Mouse (Mus musculus): ENCODE data around the gene Lrp3.
"Not testable (repeated sequence)": the region's sequence is repeated elsewhere in the genome, so short reads cannot be mapped to it uniquely, and the experiment has no call there.

Gene Lrp3

DNA sequence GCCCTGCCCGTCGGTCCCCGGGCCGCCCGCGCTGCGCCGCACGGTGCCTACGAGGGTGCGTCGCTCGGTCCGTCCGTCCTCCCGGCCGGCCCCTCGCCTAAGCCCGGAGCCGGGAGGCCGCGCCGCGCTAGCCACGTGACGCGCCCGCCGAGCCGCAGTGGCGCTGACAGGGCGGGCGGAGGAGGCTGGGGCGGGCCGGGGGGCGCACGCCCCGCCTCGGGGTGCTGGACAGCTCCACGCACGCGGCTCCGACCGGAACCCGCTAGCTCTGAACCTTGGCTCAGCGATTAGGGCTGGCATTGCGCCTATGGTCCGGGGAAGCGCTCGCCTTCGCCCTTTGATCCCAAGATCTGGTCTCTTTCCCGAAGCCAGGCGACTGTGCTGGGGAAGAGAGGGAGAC lies at the start of gene Lrp3:
Gene Lrp3, minus strand, starts transcription at position 274 of the 400 bp plus-strand sequence.
- DNase-seq: peak; percentile 78 to 86

DNA sequence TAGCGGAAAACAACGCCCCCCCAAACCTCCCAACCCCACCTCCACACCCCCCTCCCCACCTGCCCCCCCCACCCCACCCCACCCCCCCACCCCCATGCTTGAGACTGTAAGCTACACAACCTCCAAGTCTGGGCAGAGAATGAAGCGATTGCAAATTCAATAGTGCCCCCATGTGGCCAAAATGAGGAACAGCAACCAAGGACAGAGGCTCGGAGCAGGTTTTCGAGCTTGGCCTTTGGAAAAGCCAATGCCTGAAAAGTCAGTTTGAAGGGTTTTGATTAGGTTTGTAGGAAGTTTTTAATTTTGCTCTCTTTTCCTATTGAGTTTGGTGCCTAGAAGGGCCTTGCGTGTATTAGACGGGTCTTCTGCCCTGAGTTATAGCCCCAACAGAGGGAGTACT lies 49.4 kb upstream of the Lrp3 start:
- peak; percentile 57 to 60 for DNase-seq

DNA sequence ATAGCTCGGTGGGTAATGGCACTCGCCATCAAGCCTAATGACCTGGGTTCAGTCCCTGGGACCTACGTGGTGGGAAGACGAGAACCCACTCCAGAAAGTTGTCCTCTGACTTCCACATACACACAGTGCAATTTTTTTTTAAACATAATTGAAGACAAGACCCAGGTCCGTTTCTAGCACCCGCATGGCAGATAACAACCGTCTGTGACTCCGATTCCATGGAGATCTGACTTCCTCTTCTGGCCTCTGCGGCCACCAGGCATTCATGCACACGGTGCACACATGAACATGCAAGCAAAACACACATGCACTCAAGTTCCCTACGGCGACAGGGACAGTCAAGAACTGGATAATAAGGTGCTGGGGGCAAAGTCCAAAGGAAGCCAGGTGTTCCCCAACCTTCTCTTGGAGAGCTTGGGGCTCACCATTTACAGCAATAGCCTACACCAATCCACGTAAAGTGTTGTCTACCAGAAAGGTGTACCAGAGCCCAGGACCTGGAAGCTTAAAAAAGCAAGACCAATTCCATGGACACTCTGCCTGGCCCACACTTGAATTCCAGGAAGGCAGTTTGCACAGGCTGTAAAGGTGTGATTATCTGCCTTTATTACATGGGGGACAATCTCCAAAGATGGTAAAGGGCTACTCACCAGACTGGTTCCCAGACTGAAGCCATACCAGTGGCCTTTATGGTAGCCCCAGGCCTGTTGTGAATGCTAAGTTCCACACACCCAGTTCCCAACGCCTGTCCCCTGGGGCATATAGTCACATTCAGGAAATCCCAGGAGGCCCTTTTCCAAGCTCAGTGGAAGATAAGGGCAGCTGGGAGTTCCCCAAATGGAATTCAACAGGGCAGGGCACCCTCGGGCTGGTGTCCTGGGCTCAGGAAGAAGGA lies 48.5 kb upstream of the Lrp3 start:
- DNase-seq: no peak

DNA sequence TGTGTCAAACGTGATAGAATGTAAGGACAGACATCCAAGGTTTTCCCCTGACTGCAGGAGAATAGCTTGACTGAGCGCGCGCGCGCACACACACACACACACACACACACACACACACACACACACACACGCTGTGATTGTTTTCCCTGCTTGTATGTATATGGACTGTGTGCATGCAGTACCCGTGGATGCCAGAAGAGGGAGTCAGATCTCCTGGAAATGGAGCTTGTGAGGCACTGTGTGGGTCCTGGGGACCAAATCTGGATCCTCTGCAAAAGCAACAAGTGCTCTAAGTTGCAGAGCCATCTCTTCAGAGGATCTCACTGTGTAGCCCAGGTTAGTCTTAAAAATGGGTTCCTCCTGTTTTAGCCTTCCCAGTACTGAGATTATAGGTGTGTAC lies 44.1 kb upstream of the Lrp3 start:
- DNase-seq: no peak

DNA sequence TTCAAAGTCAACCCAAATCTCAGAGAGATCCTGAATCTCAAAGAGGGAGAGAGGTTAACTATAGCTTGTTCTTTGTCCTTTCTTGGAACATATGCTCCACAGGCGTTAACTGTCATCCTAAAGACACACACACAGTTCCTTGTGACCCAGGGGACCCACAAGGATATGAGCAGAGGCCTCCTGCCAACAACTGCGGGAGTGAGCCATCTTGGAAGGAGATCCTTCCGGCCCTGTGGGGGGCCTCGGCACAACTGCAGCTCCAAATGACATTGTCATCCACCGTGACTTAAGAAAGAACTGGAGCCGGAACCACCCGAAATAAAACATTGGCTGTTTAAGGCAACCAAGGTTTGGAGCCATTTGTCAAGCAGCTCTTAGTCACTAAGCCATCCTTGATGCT lies 43.0 kb upstream of the Lrp3 start:
- DNase-seq: no peak

DNA sequence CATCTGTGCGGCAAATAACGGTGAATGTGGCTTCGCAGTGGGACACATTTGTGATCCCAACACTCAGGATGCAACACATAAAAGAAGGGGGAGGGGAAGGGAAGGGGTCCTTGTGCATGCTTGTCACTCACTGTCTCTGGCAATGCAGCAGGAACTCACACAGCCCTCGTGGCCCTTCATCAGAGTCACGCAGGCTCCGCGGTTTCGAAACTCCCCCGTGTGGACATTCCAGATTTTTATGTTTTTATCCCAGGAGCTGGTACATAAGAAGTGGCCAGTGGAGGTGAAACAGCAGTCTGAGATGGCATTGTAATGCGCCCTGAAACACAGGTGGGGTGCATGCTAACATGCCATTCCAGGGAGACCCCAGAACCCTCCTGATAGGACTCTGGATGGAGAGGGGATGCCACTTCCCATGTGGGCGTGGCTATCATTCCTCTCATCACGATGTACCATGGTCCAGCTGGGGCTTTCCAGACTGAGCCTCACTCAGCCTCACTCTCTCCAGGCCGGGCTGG lies 36.8 kb upstream of the Lrp3 start:
- peak; percentile 54 to 58 for DNase-seq

DNA sequence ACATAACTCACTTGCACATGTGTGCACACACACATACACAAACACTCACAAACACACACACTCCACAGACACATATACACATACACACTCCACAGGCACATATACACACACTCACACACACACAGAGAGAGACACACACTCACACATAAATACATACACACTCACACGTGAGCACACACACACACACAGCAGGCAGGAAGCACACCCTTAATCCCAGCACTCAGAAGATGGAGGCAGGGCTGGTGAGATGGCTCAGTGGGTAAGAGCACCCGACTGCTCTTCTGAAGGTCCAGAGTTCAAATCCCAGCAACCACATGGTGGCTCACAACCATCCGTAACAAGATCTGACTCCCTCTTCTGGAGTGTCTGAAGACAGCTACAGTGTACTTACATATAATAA lies 22.6 kb upstream of the Lrp3 start:
- DNase-seq: not testable (repeated sequence)

DNA sequence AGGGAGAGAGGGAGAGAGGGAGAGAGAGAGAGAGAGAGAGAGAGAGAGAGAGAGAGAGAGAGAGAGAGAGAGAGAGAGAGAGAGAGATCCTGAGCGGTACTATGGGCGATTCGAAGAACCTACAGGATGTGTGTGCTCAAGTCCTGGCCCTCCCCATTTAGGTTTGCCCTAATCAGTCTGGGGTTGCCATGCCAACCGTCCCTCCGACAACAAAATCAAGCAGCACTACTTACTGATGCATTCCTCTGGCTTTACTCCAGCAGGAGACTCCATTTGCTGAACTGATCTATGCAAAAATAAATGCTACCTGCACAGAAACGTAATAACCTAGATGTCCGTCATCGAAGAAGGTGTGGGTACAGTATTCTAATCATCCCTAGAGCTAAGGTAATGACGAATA lies 20.0 kb upstream of the Lrp3 start:
- peak; percentile 68 to 72 for DNase-seq

DNA sequence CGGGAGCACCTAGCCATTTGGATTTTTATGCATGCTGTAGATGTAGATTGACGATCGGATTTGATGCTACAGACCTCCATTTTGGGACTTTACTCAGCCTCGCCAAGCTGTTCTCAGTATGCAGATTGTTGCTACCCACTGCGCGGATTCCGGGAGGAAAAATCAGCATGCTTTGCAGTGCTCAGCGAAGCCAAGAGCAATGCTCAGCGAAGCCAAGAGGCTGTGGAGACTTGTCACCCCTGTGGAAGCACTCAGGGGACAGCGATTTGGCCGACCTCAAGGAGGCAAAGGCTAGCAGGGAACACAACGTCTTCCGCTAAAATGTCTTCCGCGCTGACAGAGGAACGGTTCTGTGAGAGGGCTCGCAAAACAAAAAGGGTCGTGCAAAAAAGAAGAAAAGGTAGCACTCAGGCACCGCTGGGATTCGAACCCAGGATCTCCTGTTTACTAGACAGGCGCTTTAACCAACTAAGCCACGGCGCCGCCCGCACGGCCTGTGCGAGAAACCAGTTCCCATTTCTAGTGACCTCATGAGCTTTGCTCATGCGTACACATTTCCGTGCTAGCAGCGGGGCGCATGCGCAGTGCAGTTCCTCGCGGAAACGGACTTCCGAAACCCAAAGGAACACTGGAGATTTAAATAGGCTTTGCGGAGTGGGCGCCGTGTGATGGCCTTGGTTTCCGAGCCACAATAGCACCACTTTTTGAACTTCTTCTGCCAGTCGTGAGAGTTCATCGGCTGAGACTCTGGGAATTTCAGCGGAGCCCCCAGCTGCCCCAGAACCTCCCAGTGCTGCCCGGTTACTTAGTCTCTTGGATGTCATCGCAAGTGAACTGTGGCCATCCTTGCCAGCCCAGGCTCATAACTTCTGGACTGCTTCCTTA lies 19.3 kb upstream of the Lrp3 start:
- peak; percentile 95 to 98 for DNase-seq

DNA sequence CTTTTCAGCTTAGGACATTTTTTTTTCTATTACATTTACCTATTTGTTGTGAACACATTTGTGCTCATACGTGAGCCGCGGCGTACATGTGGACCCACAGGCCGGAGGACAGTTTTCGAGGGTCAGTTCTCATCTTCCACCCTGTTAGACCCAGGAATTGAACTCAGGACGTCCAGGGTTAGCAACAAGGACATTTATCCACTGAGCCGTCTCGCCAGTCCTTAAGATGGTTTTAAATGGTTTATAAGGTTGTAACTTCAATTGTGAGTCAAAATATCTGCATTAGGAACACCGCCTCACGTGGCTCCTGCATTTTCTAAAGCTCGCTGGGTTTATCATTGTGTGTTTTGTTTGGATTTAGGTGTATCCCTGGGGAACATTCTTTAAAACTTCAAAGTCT lies 18.6 kb upstream of the Lrp3 start:
- DNase-seq: peak in 1 of 2 experiments; percentile 40

DNA sequence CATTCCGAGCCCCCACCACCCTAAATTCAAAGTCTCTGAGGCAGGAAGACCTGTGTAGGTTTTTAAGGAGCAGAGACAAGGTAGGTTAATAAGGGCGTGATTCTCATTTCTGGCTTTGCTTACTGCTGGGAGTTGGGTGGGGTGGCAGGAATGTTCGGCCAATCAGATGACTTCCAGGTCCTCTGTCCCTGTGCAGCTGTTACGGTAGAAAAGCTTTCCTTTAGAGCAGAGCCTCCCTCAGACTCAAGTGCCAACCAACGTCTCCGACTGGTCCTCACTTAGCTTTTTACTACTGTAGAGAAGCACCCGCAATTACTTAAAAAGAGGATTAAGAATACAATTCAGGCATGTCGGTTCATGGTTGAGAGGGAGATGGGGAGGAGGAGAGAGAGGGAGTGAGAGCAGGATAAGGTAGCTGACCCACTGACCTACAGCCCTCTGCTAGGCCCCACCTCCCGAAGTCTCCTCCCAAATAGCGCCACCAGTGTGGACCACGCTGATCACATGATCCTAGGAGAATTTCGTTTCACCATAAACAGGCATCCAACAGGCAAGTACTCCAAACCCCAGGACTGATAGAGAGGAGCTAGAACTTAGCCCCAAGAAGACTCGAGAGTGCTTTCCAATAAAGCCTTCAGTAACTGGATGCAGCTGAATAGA lies 17.6 kb upstream of the Lrp3 start:
- no peak for DNase-seq

DNA sequence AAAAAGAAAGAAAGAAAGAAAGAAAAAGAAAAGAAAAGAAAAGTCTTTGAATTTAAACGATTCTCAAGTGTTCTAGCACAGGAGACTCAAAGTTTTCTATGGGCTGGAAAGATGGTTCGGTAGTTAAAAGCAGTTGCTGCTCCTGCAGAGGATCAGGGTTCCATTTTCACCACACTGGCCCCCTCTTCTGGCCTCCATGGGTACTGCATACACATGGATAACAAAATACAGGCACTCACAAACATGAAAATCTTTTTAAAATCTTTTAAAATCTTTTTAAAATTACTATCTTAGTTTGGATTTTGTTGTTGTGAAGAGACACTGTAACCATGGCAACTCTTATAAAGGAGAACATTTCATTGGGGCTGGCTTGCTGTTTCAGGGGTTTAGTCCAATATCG lies 15.0 kb upstream of the Lrp3 start:
- no peak for DNase-seq

DNA sequence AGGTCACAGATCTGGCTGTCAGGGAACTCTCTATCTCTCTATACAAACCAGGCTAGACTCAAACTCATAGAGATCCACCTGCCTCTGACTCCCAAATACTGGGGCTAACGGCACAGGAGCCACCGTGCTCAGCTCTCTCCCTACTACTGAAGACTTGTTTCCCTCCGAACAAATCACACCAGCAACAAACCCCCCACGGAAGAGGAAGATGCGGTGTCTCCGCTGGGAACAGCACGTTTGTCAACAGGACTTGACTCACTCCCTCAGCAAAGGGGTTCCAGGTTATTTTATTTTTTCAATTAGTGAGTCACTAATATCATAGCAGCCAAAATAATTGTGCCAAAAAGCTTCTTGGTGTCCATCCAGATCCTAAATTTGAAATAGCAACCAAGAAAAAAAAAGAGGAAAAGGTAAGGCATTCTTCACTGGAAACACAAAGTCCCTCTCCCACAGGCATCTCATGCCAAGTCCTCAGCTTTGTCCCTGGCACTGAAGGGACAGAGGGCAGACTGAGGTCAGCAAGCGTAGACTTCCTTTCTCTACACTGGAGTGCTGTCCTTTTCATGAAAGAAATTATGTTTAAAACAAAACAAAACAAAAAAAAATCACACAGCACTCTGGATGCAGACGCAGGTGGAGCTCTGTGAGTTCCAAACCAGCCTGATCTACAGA lies 5.5 kb upstream of the Lrp3 start:
- DNase-seq: no peak

DNA sequence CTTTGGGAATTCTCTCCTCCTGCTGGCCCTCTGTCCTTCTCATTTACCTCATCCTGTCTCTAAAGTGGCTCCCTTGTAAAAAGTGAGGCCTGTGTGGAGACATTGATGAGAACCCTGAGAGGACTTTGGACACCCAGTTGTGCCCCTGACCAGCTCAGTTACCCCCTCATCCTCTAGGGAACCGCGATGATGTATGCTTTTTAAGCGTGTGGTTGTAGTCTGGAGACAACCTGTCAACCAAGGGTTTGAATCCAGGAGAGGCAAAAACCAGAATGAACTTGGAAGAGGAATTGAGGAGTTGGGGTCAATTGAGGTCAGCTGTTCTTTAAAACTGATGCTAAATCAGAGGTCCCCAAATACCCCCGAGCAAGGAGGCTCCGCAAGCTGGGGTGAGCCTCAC lies 433 bp upstream of the Lrp3 start:
- DNase-seq: no peak

DNA sequence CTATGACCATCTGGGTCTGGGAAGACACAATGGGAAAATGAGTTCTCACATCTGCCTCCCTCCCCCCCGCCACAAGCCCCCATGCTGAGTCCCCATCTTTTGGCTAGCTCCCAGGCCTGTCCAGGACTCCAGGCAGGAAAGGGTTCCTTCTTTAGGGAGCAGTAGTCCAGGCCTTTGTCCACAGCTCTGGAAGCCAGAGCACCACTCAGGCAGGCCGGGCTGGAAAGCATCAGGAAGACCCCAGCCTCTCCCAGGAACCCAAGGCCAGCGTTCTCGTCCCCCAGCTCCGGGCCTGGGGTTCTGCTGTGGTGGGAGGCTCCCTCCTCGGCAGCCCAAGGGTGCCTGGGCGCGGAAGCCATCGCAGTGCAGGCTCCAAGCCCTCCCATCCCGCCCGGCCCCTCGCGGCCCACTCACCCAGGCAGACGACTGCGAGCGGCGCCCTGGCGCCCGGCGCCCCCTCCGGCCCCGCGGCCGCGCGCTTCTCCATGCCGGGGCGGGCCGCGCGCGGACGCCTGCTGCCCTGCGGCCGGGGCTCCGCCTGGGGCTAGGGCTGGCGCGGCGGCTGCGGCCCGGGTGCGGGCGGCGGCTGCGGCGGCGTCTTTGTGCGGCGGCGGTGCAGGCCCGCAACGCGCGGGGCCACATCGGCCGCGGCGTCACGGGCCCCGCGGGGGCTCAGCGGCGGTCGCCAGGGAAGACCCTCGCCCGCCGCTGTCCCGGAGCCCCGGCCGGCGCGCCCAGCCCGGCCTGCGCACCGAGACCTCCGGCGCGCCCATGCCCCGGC lies 666 bp downstream of the Lrp3 start:
- DNase-seq: peak in 1 of 2 experiments; percentile 70

DNA sequence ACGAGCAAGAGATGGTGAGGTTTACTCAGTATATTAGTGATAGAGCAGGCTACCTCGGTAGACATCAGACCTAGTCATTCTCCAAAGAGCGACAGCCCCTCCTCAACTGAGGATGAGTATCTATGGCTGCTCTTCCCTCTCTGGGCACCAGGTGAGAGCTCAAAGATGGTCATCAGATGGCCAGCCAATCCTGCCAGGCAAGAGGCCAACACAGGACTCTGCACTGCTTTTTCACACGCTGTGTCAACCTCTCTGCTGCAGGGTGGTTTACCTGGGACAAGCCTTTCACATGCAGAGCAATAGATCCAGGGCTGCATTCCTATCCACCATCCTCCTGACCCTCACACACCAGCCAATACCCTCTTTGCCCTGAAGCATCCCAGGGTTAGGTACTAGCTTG lies 3.5 kb downstream of the Lrp3 start:
- DNase-seq: peak; percentile 57 to 68

DNA sequence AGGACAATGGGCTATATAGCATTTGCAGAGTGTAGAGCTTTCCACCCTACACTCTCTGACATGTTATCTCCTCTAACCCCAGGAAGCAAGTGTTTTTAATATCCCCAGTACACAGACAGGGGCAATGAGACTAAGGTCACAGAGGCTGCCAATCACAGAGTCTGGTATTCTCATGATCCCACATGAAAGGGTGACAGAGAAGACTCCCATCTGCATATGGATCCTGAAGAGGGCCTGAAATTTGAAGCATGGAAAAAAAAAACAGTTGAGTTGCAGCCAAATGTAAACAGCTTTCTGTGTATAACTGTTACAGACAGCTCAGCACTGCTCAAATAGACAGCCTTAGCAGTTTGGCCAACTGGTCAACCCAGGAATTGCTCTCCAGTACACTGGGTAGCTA lies 15.5 kb downstream of the Lrp3 start:
- DNase-seq: no peak

DNA sequence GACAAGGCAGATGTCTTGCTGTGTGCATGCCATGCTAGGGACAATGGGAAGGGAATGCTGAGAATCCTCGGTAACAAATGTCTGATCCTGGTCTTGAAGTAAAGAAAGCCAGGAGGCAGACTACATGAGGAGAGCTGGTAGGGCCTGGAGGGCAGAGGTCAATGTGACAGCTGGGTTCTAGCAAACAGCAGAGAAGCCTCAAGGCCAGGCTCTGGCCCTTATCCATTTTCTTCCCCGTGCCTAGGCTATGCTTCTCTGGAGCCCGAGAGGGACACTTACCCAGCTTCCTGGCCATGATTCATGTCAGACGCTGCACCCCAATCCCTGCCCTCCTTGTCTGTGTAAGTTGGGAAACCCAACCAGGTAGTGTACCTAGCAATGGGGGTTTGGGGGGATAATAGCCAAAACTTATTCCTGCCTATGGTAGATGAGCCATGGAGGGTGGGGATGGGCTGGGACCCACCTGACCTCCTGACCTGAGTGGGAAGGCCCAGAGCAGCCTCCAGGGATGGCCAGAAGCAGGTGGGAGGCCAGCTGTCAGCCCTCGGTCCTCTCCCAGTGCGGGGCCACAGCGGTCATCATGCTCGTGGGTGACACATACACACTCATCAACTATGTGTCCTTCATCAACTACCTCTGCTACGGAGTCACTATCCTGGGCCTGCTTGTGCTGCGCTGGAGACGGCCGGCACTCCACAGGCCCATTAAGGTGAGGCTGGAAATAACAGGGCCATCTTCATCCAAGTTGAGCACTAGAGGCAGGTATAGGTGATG lies 16.1 kb downstream of the Lrp3 start:
- DNase-seq: no peak

DNA sequence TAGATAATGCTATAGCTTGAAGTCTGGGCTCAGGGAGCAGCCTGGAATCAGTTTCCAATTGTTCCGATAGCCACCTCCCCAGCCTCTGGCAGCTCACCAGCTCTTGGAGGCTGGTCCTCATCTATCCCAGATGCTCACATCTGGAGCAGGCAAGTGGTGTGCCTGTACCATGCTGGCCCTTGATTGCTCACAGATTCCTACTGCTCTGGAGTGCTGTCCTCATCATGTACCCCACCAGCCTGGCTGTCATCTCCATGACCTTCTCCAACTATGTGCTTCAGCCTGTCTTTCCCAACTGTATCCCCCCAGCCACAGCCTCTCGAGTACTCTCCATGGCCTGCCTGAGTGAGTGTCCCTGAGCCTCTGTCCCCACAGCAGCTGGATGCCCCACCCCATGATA lies 18.3 kb downstream of the Lrp3 start:
- no peak for DNase-seq

DNA sequence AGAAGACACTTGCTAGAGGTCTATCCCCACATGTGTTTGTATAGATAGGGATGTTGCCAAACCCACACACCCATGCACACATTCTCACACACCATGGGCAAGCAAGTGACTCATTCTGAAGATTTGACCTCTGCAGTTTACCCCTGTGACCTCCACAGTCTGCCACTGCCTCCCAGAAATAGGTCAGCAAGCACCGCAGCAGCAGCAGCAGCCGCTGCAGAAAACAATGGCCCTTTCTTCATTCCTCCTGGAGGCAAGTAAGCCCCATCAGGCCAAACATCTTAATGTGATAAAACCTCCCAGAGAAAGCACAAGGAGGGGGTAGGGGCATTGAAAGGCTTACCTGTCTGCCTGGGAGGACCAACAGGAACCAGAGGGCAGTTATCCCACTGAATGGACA lies 24.0 kb downstream of the Lrp3 start:
- DNase-seq: no peak

DNA sequence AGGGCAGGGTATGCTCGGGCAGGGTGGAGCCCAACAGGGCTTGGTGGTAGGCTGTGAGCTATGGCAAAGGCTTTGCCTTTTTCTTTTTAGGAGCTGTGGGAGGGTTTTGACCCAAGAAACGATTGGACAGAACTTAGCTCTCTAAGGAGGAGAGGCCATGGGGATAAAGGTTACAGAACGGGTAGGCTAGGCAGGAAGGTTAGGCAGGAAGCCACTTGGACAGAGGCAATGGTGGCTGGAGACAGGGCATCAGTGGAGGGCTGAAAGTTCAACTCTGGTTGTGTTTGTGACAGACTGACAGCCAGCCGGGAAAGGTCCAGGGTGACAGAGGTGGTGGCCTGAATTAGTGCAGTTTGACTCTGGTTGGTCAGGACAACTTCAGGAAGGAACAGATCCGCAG lies 25.6 kb downstream of the Lrp3 start:
- DNase-seq: no peak

Data from cerebellum, adult 18-20 months (tissue).